Mouse (Mus musculus): Measurements from ENCODE around the gene Olfr1314. TPM values are rescaled to one million over a fixed set of nuclear protein-coding genes. Genes with fewer than 3 reads are reported as not detected.

Gene Olfr1314
- polyA plus RNA-seq (2017; shearing (Covaris generic)): not detected

- ATAC-seq: no peak
These were observed at the start of gene Olfr1314 for GRCm38 (mm10) chr2:112096681-112097080. TSS of gene Olfr1314 (minus strand) at chr2:112096781.

GRCm38 (mm10) chr2:112140029-112140428, 43.4 kb upstream of the Olfr1314 start, which contains the start of gene Olfr1317:
TSS of gene Olfr1317 (plus strand) at chr2:112140329.
- ATAC-seq: no peak

GRCm38 (mm10) chr2:112134877-112135276, 38.3 kb upstream of the Olfr1314 start, which contains the start of gene Olfr1316:
TSS of gene Olfr1316 (minus strand) at chr2:112134977.
- ATAC-seq: no peak

- no peak for ATAC-seq
These were observed 18.8 kb upstream of the Olfr1314 start, which contains the start of gene Olfr1315-ps1 for GRCm38 (mm10) chr2:112115340-112115739. TSS of gene Olfr1315-ps1 (minus strand) at chr2:112115440.

- ATAC-seq: no peak
These were observed 18.8 kb downstream of the Olfr1314 start, which contains the start of gene Olfr1313 for GRCm38 (mm10) chr2:112077743-112078142. TSS of gene Olfr1313 (minus strand) at chr2:112077843.

- no peak for ATAC-seq
These were observed 46.4 kb downstream of the Olfr1314 start, which contains the start of gene Olfr1312 for GRCm38 (mm10) chr2:112050138-112050537. TSS of gene Olfr1312 (minus strand) at chr2:112050238.

Other genes starting within 250 kb of the Olfr1314 start
- not detected for gene Olfr1305, start 219.6 kb downstream of the Olfr1314 start, polyA plus RNA-seq (2017; shearing (Covaris generic))
- gene Olfr1306, start 180.5 kb downstream of the Olfr1314 start, polyA plus RNA-seq (2017; shearing (Covaris generic)): not detected
- gene Olfr1307, start 147.3 kb downstream of the Olfr1314 start, polyA plus RNA-seq (2017; shearing (Covaris generic)): under 1 TPM in 1 of 2 experiments, not detected in 1; 0.08 TPM
- gene Olfr1308, start 131.8 kb downstream of the Olfr1314 start, polyA plus RNA-seq (2017; shearing (Covaris generic)): not detected
- not detected for gene Olfr1309, start 106.5 kb downstream of the Olfr1314 start, polyA plus RNA-seq (2017; shearing (Covaris generic))
- not detected for gene Olfr1310, start 84.1 kb downstream of the Olfr1314 start, polyA plus RNA-seq (2017; shearing (Covaris generic))
- gene Olfr1311, start 72.4 kb downstream of the Olfr1314 start, polyA plus RNA-seq (2017; shearing (Covaris generic)): not detected
- gene Olfr1312, start 46.5 kb downstream of the Olfr1314 start, polyA plus RNA-seq (2017; shearing (Covaris generic)): under 1 TPM in 1 of 2 experiments, not detected in 1; 0.08 TPM
- gene Olfr1313, start 18.9 kb downstream of the Olfr1314 start, polyA plus RNA-seq (2017; shearing (Covaris generic)): not detected
- not detected for gene Olfr1315-ps1, start 18.7 kb upstream of the Olfr1314 start, polyA plus RNA-seq (2017; shearing (Covaris generic))
- under 1 TPM in 1 of 2 experiments, not detected in 1; 0.11 TPM for gene Olfr1316, start 38.2 kb upstream of the Olfr1314 start, polyA plus RNA-seq (2017; shearing (Covaris generic))
- not detected for gene Olfr1317, start 43.5 kb upstream of the Olfr1314 start, polyA plus RNA-seq (2017; shearing (Covaris generic))
- gene Olfr1318, start 57.4 kb upstream of the Olfr1314 start, polyA plus RNA-seq (2017; shearing (Covaris generic)): not detected
- 10 to 100 TPM; 25.3 to 33.5 TPM for gene Lpcat4, start 142.7 kb upstream of the Olfr1314 start, polyA plus RNA-seq (2017; shearing (Covaris generic))
- gene Nutm1, start 162.5 kb upstream of the Olfr1314 start, polyA plus RNA-seq (2017; shearing (Covaris generic)): not detected
- gene Nop10, start 165.1 kb upstream of the Olfr1314 start, polyA plus RNA-seq (2017; shearing (Covaris generic)): 100 to 1,000 TPM; 171 to 211 TPM
- 10 to 100 TPM; 47.9 to 48.7 TPM for gene Slc12a6, start 169.0 kb upstream of the Olfr1314 start, polyA plus RNA-seq (2017; shearing (Covaris generic))
- not detected for gene Gm21985, start 169.5 kb upstream of the Olfr1314 start, polyA plus RNA-seq (2017; shearing (Covaris generic))

All from activated CD4-positive, CD25-positive, alpha-beta regulatory T cell, adult 4 months (primary cell).